Mouse (Mus musculus): ENCODE results near the gene Slc22a1. TPM values are rescaled to one million over a fixed set of nuclear protein-coding genes. Genes with fewer than 3 reads are reported as not detected.

Gene Slc22a1
- polyA plus RNA-seq, 1 experiment from 2014 or later, result 0.90 TPM

GRCm38 (mm10) chr17:12691899-12692298 is 16.3 kb upstream of the Slc22a1 start:
- H3K27me3 ChIP-seq (ENCODE audit: control insufficient read depth, insufficient read depth, low read length), result no peaks in the 10 kb centered on the region
- 81% methylated on average over 7 of the region's 7 CpGs for WGBS
- peaks cover 57% of the 10 kb centered on the region for H3K36me3 ChIP-seq (ENCODE audit: control insufficient read depth, insufficient read depth, low read length)
- H3K9ac ChIP-seq (replicated peaks; ENCODE audit: low read depth, low read length), result no peak overlapping the region
- no peaks in the 10 kb centered on the region for H3K4me1 ChIP-seq (ENCODE audit: control insufficient read depth, insufficient read depth, low read length)
- no peak for ATAC-seq (ENCODE audit: insufficient number of reproducible peaks, insufficient read depth, low FRiP score, low read depth)
- 0 out of 2 replicates have a peak, but pooled peaks cover 3% of the 10 kb centered on the region for H3K9me3 ChIP-seq (ENCODE audit: control insufficient read depth, low read depth, low read length)
- no peak overlapping the region for H3K4me2 ChIP-seq (replicated peaks; ENCODE audit: low read depth, low read length)
- no peak overlapping the region for H3K4me3 ChIP-seq (ENCODE audit: low read depth, low read length)
- no peak overlapping the region for H3K27ac ChIP-seq (ENCODE audit: low read length)

- ATAC-seq (ENCODE audit: insufficient number of reproducible peaks, insufficient read depth, low FRiP score, low read depth), result no peak
- no peaks in the 10 kb centered on the region for H3K27me3 ChIP-seq (ENCODE audit: control insufficient read depth, insufficient read depth, low read length)
- H3K4me2 ChIP-seq (replicated peaks; ENCODE audit: low read depth, low read length), result no peak overlapping the region
- H3K27ac ChIP-seq (ENCODE audit: low read length), result no peak overlapping the region
- H3K9ac ChIP-seq (replicated peaks; ENCODE audit: low read depth, low read length), result no peak overlapping the region
- H3K9me3 ChIP-seq (ENCODE audit: control insufficient read depth, low read depth, low read length), result no peaks in the 10 kb centered on the region
- H3K4me3 ChIP-seq (ENCODE audit: low read depth, low read length), result no peak overlapping the region
- no peaks in the 10 kb centered on the region for H3K4me1 ChIP-seq (ENCODE audit: control insufficient read depth, insufficient read depth, low read length)
- 55% methylated on average over 3 of the region's 3 CpGs for WGBS
- H3K36me3 ChIP-seq (ENCODE audit: control insufficient read depth, insufficient read depth, low read length), result peaks cover 70% of the 10 kb centered on the region
These were observed 13.9 kb upstream of the Slc22a1 start for GRCm38 (mm10) chr17:12689537-12689936.

GRCm38 (mm10) chr17:12688427-12689110 is 12.9 kb upstream of the Slc22a1 start:
- Histone ChIP-seq H3K9me3 (ENCODE audit: control insufficient read depth, low read depth, low read length) (no peaks in the 10 kb centered on the region), H3K9ac (replicated peaks; ENCODE audit: low read depth, low read length) (no peak overlapping the region), H3K27me3 (ENCODE audit: control insufficient read depth, insufficient read depth, low read length) (no peaks in the 10 kb centered on the region), H3K36me3 (ENCODE audit: control insufficient read depth, insufficient read depth, low read length) (peaks cover 71% of the 10 kb centered on the region), H3K4me1 (ENCODE audit: control insufficient read depth, insufficient read depth, low read length) (no peaks in the 10 kb centered on the region), H3K4me3 (ENCODE audit: low read depth, low read length) (no peak overlapping the region), H3K4me2 (replicated peaks; ENCODE audit: low read depth, low read length) (no peak overlapping the region), H3K27ac (ENCODE audit: low read length) (no peak overlapping the region)
- WGBS, result 81% methylated on average over 20 of the region's 20 CpGs
- no peak; the same call in 1 of the 2 replicates for ATAC-seq (ENCODE audit: insufficient number of reproducible peaks, insufficient read depth, low FRiP score, low read depth)

- no peaks in the 10 kb centered on the region for H3K9me3 ChIP-seq (ENCODE audit: control insufficient read depth, low read depth, low read length)
- ATAC-seq (ENCODE audit: insufficient number of reproducible peaks, insufficient read depth, low FRiP score, low read depth), result no peak
- 78% methylated on average over 7 of the region's 7 CpGs for WGBS
- no peak overlapping the region for H3K9ac ChIP-seq (replicated peaks; ENCODE audit: low read depth, low read length)
- H3K36me3 ChIP-seq (ENCODE audit: control insufficient read depth, insufficient read depth, low read length), result peaks cover 61% of the 10 kb centered on the region
- H3K4me1 ChIP-seq (ENCODE audit: control insufficient read depth, insufficient read depth, low read length), result no peaks in the 10 kb centered on the region
- no peak overlapping the region for H3K27ac ChIP-seq (ENCODE audit: low read length)
- H3K4me3 ChIP-seq (ENCODE audit: low read depth, low read length), result no peak overlapping the region
- H3K4me2 ChIP-seq (replicated peaks; ENCODE audit: low read depth, low read length), result no peak overlapping the region
- H3K27me3 ChIP-seq (ENCODE audit: control insufficient read depth, insufficient read depth, low read length), result no peaks in the 10 kb centered on the region
These were observed 9.4 kb upstream of the Slc22a1 start for GRCm38 (mm10) chr17:12684928-12685624.

- ATAC-seq (ENCODE audit: insufficient number of reproducible peaks, insufficient read depth, low FRiP score, low read depth), result no peak
- H3K27ac ChIP-seq (ENCODE audit: low read length), result no peak overlapping the region
- no peak overlapping the region for H3K9ac ChIP-seq (replicated peaks; ENCODE audit: low read depth, low read length)
- peaks cover 56% of the 10 kb centered on the region for H3K36me3 ChIP-seq (ENCODE audit: control insufficient read depth, insufficient read depth, low read length)
- H3K27me3 ChIP-seq (ENCODE audit: control insufficient read depth, insufficient read depth, low read length), result no peaks in the 10 kb centered on the region
- H3K4me2 ChIP-seq (replicated peaks; ENCODE audit: low read depth, low read length), result no peak overlapping the region
- 60% methylated on average over 4 of the region's 4 CpGs for WGBS
- H3K4me3 ChIP-seq (ENCODE audit: low read depth, low read length), result no peak overlapping the region
- no peaks in the 10 kb centered on the region for H3K4me1 ChIP-seq (ENCODE audit: control insufficient read depth, insufficient read depth, low read length)
- H3K9me3 ChIP-seq (ENCODE audit: control insufficient read depth, low read depth, low read length), result no peaks in the 10 kb centered on the region
These were observed 8.8 kb upstream of the Slc22a1 start for GRCm38 (mm10) chr17:12684412-12684811.

- no peak for ATAC-seq (ENCODE audit: insufficient number of reproducible peaks, insufficient read depth, low FRiP score, low read depth)
- no peak overlapping the region for H3K27ac ChIP-seq (ENCODE audit: low read length)
- no peaks in the 10 kb centered on the region for H3K27me3 ChIP-seq (ENCODE audit: control insufficient read depth, insufficient read depth, low read length)
- H3K36me3 ChIP-seq (ENCODE audit: control insufficient read depth, insufficient read depth, low read length), result peaks cover 54% of the 10 kb centered on the region
- H3K4me2 ChIP-seq (replicated peaks; ENCODE audit: low read depth, low read length), result no peak overlapping the region
- no peak overlapping the region for H3K4me3 ChIP-seq (ENCODE audit: low read depth, low read length)
- no peaks in the 10 kb centered on the region for H3K4me1 ChIP-seq (ENCODE audit: control insufficient read depth, insufficient read depth, low read length)
- WGBS, result 86% methylated on average over 13 of the region's 13 CpGs
- H3K9me3 ChIP-seq (ENCODE audit: control insufficient read depth, low read depth, low read length), result no peaks in the 10 kb centered on the region
- H3K9ac ChIP-seq (replicated peaks; ENCODE audit: low read depth, low read length), result no peak overlapping the region
These were observed 8.0 kb upstream of the Slc22a1 start for GRCm38 (mm10) chr17:12683582-12683981.

GRCm38 (mm10) chr17:12678261-12678660 is 2.6 kb upstream of the Slc22a1 start:
- H3K27me3 ChIP-seq (ENCODE audit: control insufficient read depth, insufficient read depth, low read length), result no peaks in the 10 kb centered on the region
- no peak overlapping the region for H3K9ac ChIP-seq (replicated peaks; ENCODE audit: low read depth, low read length)
- no peaks in the 10 kb centered on the region for H3K9me3 ChIP-seq (ENCODE audit: control insufficient read depth, low read depth, low read length)
- no peak overlapping the region for H3K4me3 ChIP-seq (ENCODE audit: low read depth, low read length)
- H3K27ac ChIP-seq (ENCODE audit: low read length), result no peak overlapping the region
- ATAC-seq (ENCODE audit: insufficient number of reproducible peaks, insufficient read depth, low FRiP score, low read depth), result no peak
- no peaks in the 10 kb centered on the region for H3K4me1 ChIP-seq (ENCODE audit: control insufficient read depth, insufficient read depth, low read length)
- H3K4me2 ChIP-seq (replicated peaks; ENCODE audit: low read depth, low read length), result no peak overlapping the region
- peaks cover 11% of the 10 kb centered on the region for H3K36me3 ChIP-seq (ENCODE audit: control insufficient read depth, insufficient read depth, low read length)

GRCm38 (mm10) chr17:12677139-12677538 is 1.5 kb upstream of the Slc22a1 start:
- H3K4me1 ChIP-seq (ENCODE audit: control insufficient read depth, insufficient read depth, low read length), result no peaks in the 10 kb centered on the region
- H3K4me3 ChIP-seq (ENCODE audit: low read depth, low read length), result no peak overlapping the region
- no peak overlapping the region for H3K4me2 ChIP-seq (replicated peaks; ENCODE audit: low read depth, low read length)
- ATAC-seq (ENCODE audit: insufficient number of reproducible peaks, insufficient read depth, low FRiP score, low read depth), result no peak
- no peaks in the 10 kb centered on the region for H3K9me3 ChIP-seq (ENCODE audit: control insufficient read depth, low read depth, low read length)
- no peak overlapping the region for H3K27ac ChIP-seq (ENCODE audit: low read length)
- no peak overlapping the region for H3K9ac ChIP-seq (replicated peaks; ENCODE audit: low read depth, low read length)
- no peaks in the 10 kb centered on the region for H3K27me3 ChIP-seq (ENCODE audit: control insufficient read depth, insufficient read depth, low read length)
- peaks cover 3% of the 10 kb centered on the region; the same call in 1 of the 2 replicates for H3K36me3 ChIP-seq (ENCODE audit: control insufficient read depth, insufficient read depth, low read length)

Measured in stomach, embryonic 14.5 days (tissue).